Mouse (Mus musculus) heart, embryonic 14.5 days (tissue): ENCODE measurements around the gene Prcc. TPM values are rescaled to one million over a fixed set of nuclear protein-coding genes. Genes with fewer than 3 reads are reported as not detected.

Source experiments
- ATAC-seq: fragments of 200-750 bp; cut with Nextera tagmentation; 2 replicates; pipeline ENCODE4 v1.8.0; 2017; ENCODE audit warnings: low read depth, moderate TSS enrichment; ENCODE audit not compliant: insufficient number of reproducible peaks, insufficient read depth, low FRiP score
- H3K27ac ChIP-seq, 2 experiments: fragments of 200-500 bp in 1 of 2; fragments of 300-500 bp in 1 of 2; sonication (generic) in 1 of 2; replicated peaks in 1 of 2; 2 replicates each; pipeline ENCODE4 v1.5.1; 2012 to 2014; ENCODE audit warnings: low read depth in 2 of 2, low read length in 2 of 2, control low read depth in 1 of 2, mild to moderate bottlenecking in 1 of 2, mixed read lengths in 1 of 2; ENCODE audit not compliant: control insufficient read depth in 1 of 2, insufficient read depth in 1 of 2
- H3K27me3 ChIP-seq: fragments of 300-500 bp; sonication (generic); 2 replicates; pipeline ENCODE4 v1.6.1; 2014; ENCODE audit warnings: mild to moderate bottlenecking, low read length, control low read depth; ENCODE audit not compliant: control insufficient read depth, insufficient read depth
- H3K36me3 ChIP-seq: fragments of 300-500 bp; sonication (generic); 2 replicates; pipeline ENCODE4 v1.6.1; 2014; ENCODE audit warnings: mild to moderate bottlenecking, control low read depth, low read length, mixed read lengths; ENCODE audit not compliant: control insufficient read depth, insufficient read depth
- H3K4me1 ChIP-seq, 2 experiments: fragments of 200-500 bp in 1 of 2; fragments of 300-500 bp in 1 of 2; sonication (generic) in 1 of 2; 2 replicates each; pipeline ENCODE4 v1.6.1; 2012 to 2014; ENCODE audit warnings: low read length in 2 of 2, control low read depth in 1 of 2, mixed read lengths in 1 of 2; ENCODE audit not compliant: control insufficient read depth in 2 of 2, insufficient read depth in 2 of 2
- H3K4me2 ChIP-seq: fragments of 300-500 bp; sonication (generic); 2 replicates; pipeline ENCODE4 v1.6.1; 2014; ENCODE audit warnings: mild to moderate bottlenecking, low read length
- H3K4me3 ChIP-seq, 2 experiments: fragments of 200-500 bp in 1 of 2; fragments of 300-500 bp in 1 of 2; sonication (generic) in 1 of 2; 2 replicates each; pipeline ENCODE4 v1.5.1; 2012 to 2014; ENCODE audit warnings: low read length in 2 of 2, mild to moderate bottlenecking in 2 of 2, control low read depth in 1 of 2, low read depth in 1 of 2, moderate library complexity in 1 of 2; ENCODE audit not compliant: control insufficient read depth in 1 of 2, insufficient read depth in 1 of 2
- H3K9ac ChIP-seq: fragments of 300-500 bp; sonication (generic); 2 replicates; pipeline ENCODE4 v1.6.1; 2014; ENCODE audit warnings: mild to moderate bottlenecking, low read length
- H3K9me3 ChIP-seq: fragments of 300-500 bp; sonication (generic); 2 replicates; pipeline ENCODE4 v1.6.1; 2016; ENCODE audit warnings: low read length, control low read depth; ENCODE audit not compliant: control insufficient read depth
- WGBS: fragments of 180-500 bp; shearing (Covaris S2); extraction: QIAGEN DNeasy Blood & Tissue Kit; methylation state at CpG from one replicate; pipeline ENCODE4 v1.1.7; 2014; 5-methylcytosine and 5-hydroxymethylcytosine counted together
- polyA plus RNA-seq: library from polyadenylated mRNA; unstranded; fragments of >200 nt; fragmentation: Nextera tagmentation; extraction: Ambion mirVana; gene quantifications from 2 replicates; pipeline ENCODE4 v1.2.1, GENCODE M21; 2014

Gene Prcc
- polyA plus RNA-seq, 1 experiment from 2014 or later = 11.7 TPM

GRCm38 (mm10) chr3:87818226-87818625 is 67.2 kb downstream of the Prcc start:
- no peak overlapping the region for H3K9ac ChIP-seq
- no peaks in the 10 kb centered on the region for H3K9me3 ChIP-seq
- no peak overlapping the region for H3K27ac ChIP-seq
- peaks cover 3 to 4% of the 10 kb centered on the region in 2 experiments; a peak in 2 of 4 replicates for H3K4me1 ChIP-seq
- peaks cover 53% of the 10 kb centered on the region for H3K27me3 ChIP-seq
- H3K4me3 ChIP-seq = no peak overlapping the region
- H3K36me3 ChIP-seq = no peaks in the 10 kb centered on the region
- no peak overlapping the region for H3K4me2 ChIP-seq
- ATAC-seq = no peak
- 62% methylated on average over 12 of the region's 12 CpGs for WGBS

DNA sequence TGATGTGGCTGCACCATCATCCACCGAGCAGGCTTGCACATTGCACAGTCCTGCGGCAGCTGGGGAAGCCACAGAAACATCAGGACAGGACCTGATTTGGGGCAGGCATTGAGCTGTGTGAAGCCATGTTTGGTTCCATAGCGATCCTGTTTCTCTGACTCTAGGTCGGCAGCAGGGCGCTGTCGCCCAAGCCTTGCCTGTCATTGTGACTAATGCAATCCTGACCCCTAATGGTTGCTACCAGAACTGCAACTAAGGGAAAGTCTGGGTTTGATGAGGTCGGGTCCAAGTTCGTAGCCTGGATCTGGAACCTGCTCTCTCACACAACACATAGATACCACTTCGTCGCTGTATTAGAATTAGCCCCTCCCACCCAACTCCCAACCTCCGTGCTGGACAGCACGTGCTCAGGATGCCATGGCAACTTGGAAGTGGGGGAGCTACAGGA is 68.7 kb downstream of the Prcc start:
- H3K27me3 ChIP-seq = peaks cover 69% of the 10 kb centered on the region
- H3K4me1 ChIP-seq = peaks cover 3 to 4% of the 10 kb centered on the region in 2 experiments; a peak in 2 of 4 replicates
- peak overlapping the region; percentile 42 for H3K4me2 ChIP-seq
- no peak overlapping the region for H3K9ac ChIP-seq
- WGBS = 2% methylated on average over 12 of the region's 12 CpGs
- no peak overlapping the region for H3K4me3 ChIP-seq
- H3K9me3 ChIP-seq = no peaks in the 10 kb centered on the region
- H3K27ac ChIP-seq = no peak overlapping the region
- ATAC-seq = no peak; the same call in 1 of the 2 replicates
- H3K36me3 ChIP-seq = no peaks in the 10 kb centered on the region

GRCm38 (mm10) chr3:87816166-87816565 is 69.2 kb downstream of the Prcc start:
- Histone ChIP-seq H3K4me3 (no peak overlapping the region), H3K27ac (no peak overlapping the region), H3K9me3 (no peaks in the 10 kb centered on the region), H3K27me3 (peaks cover 74% of the 10 kb centered on the region), H3K9ac (no peak overlapping the region), H3K4me2 (peak overlapping the region; percentile 42), H3K4me1 (peaks cover 3 to 4% of the 10 kb centered on the region in 2 experiments; a peak in 2 of 4 replicates), H3K36me3 (no peaks in the 10 kb centered on the region)
- no peak for ATAC-seq
- WGBS = 33% methylated on average over 6 of the region's 6 CpGs

- H3K36me3 ChIP-seq = no peaks in the 10 kb centered on the region
- ATAC-seq = no peak
- H3K4me2 ChIP-seq = no peak overlapping the region
- H3K4me3 ChIP-seq = no peak overlapping the region
- H3K4me1 ChIP-seq = peaks cover 4 to 5% of the 10 kb centered on the region in 2 experiments; a peak in 3 of 4 replicates
- H3K9me3 ChIP-seq = no peaks in the 10 kb centered on the region
- peaks cover 91% of the 10 kb centered on the region for H3K27me3 ChIP-seq
- no peak overlapping the region for H3K9ac ChIP-seq
- WGBS = 41% methylated on average over 10 of the region's 10 CpGs
- H3K27ac ChIP-seq = no peak overlapping the region
These were observed 72.5 kb downstream of the Prcc start for GRCm38 (mm10) chr3:87812873-87813272.

DNA sequence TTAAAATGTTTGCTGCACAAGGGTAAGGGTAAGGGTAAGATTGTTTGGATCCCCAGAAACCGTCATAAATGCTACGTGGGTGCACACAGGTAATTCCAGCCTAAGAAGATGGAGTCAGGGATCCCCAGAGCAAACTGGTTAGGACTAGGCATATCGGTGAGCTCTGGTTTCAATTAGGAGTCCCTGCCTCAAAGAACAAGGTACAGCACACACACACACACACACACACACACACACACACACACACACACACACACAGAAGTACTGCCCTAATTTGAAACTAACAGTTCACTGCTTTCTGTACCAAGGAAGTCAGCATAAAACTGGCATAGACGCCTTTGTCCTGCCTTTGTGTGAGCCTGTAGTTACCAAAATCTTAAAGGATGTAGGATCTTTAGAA is 73.0 kb downstream of the Prcc start:
- no peak overlapping the region for H3K9ac ChIP-seq
- ATAC-seq = no peak
- H3K27me3 ChIP-seq = peaks cover 86% of the 10 kb centered on the region
- no peaks in the 10 kb centered on the region for H3K36me3 ChIP-seq
- 79% methylated on average over 4 of the region's 4 CpGs for WGBS
- no peak overlapping the region for H3K4me3 ChIP-seq
- no peak overlapping the region for H3K27ac ChIP-seq
- H3K4me1 ChIP-seq = peaks cover 4 to 5% of the 10 kb centered on the region in 2 experiments; a peak in 3 of 4 replicates
- no peak overlapping the region for H3K4me2 ChIP-seq
- no peaks in the 10 kb centered on the region for H3K9me3 ChIP-seq

- 74% methylated on average over 8 of the region's 8 CpGs for WGBS
- peaks cover 0 to 2% of the 10 kb centered on the region in 2 experiments; a peak in 2 of 4 replicates for H3K4me1 ChIP-seq
- no peaks in the 10 kb centered on the region for H3K36me3 ChIP-seq
- no peak overlapping the region for H3K4me3 ChIP-seq
- H3K27ac ChIP-seq = no peak overlapping the region
- no peaks in the 10 kb centered on the region for H3K9me3 ChIP-seq
- H3K27me3 ChIP-seq = peaks cover 89% of the 10 kb centered on the region
- no peak overlapping the region for H3K4me2 ChIP-seq
- H3K9ac ChIP-seq = no peak overlapping the region
- no peak for ATAC-seq
These were observed 74.1 kb downstream of the Prcc start for GRCm38 (mm10) chr3:87811297-87811696.

- Histone ChIP-seq H3K4me3 (peak overlapping the region; percentile 4 to 5; a peak in 1 of 4 replicates), H3K9me3 (no peaks in the 10 kb centered on the region), H3K27me3 (peaks cover 92% of the 10 kb centered on the region), H3K27ac (no peak overlapping the region), H3K4me2 (peak overlapping the region; percentile 14; the same call in 1 of the 2 replicates), H3K4me1 (peaks cover 0 to 2% of the 10 kb centered on the region in 2 experiments; a peak in 2 of 4 replicates), H3K9ac (no peak overlapping the region), H3K36me3 (no peaks in the 10 kb centered on the region)
- WGBS = 7% methylated on average over 28 of the region's 28 CpGs
- peak; percentile 20; the same call in 1 of the 2 replicates for ATAC-seq
These were observed 76.0 kb downstream of the Prcc start for GRCm38 (mm10) chr3:87809322-87809962.
